Mouse (Mus musculus): Measurements from ENCODE around the gene Kcnma1. TPM values are rescaled to one million over a fixed set of nuclear protein-coding genes. Genes with fewer than 3 reads are reported as not detected.

The Kcnma1 gene
- polyA plus RNA-seq, 1 experiment from 2014 or later, result 6.0 TPM

- H3K9me3 ChIP-seq, result no peaks in the 10 kb centered on the region
- no peaks in the 10 kb centered on the region for H3K27me3 ChIP-seq
- H3K4me3 ChIP-seq, result no peak overlapping the region
- no peak overlapping the region for H3K9ac ChIP-seq
- H3K27ac ChIP-seq, result no peak overlapping the region
- no peak overlapping the region for H3K4me2 ChIP-seq (replicated peaks)
- no peak for ATAC-seq (ENCODE audit: low FRiP score, low read depth)
- no peaks in the 10 kb centered on the region for H3K36me3 ChIP-seq
- H3K4me1 ChIP-seq, result peaks cover 7% of the 10 kb centered on the region
Measured at GRCm38 (mm10) chr14:23243857-23244256, 770.4 kb downstream of the Kcnma1 start.

Other genes starting within 250 kb of the Kcnma1 start
- gene Dlg5, start 231.4 kb upstream of the Kcnma1 start, polyA plus RNA-seq (2015; fragmentation: Nextera tagmentation; extraction: Ambion mirVana), result 30.2 and 31.5 TPM in 2 replicates